Mouse (Mus musculus) midbrain, embryonic 10.5 days (tissue): ENCODE measurements around the gene Phlda2. TPM values are rescaled to one million over a fixed set of nuclear protein-coding genes. Genes with fewer than 3 reads are reported as not detected.

Experiments used
- DNase-seq: peaks from one replicate; pipeline ENCODE4 v3.0.0-alpha.2; 2017; ENCODE audit warnings: low spot score
- H3K27ac ChIP-seq: fragments of 300-500 bp; sonication (generic); replicated peaks from 2 replicates; pipeline ENCODE4 v1.5.1; 2016; ENCODE audit warnings: mild to moderate bottlenecking
- H3K27me3 ChIP-seq: fragments of 300-500 bp; sonication (generic); 2 replicates; pipeline ENCODE4 v1.6.1; 2016; ENCODE audit warnings: low read depth, mild to moderate bottlenecking; ENCODE audit not compliant: poor library complexity, severe bottlenecking
- H3K36me3 ChIP-seq: fragments of 300-500 bp; sonication (generic); 2 replicates; pipeline ENCODE4 v1.6.1; 2016; ENCODE audit warnings: mild to moderate bottlenecking, moderate library complexity
- H3K4me1 ChIP-seq: fragments of 300-500 bp; sonication (generic); 2 replicates; pipeline ENCODE4 v1.6.1; 2016
- H3K4me3 ChIP-seq: fragments of 300-500 bp; sonication (generic); 2 replicates; pipeline ENCODE4 v1.5.1; 2016; ENCODE audit warnings: mild to moderate bottlenecking, moderate library complexity
- H3K9me3 ChIP-seq: fragments of 300-500 bp; sonication (generic); replicated peaks from 2 replicates; pipeline ENCODE4 v1.6.1; 2016; ENCODE audit warnings: mild to moderate bottlenecking
- WGBS: fragments of 180-500 bp; shearing (Covaris S2); methylation state at CpG from one replicate; pipeline ENCODE4 v1.1.7; 2016; 5-methylcytosine and 5-hydroxymethylcytosine counted together
- polyA plus RNA-seq: library from polyadenylated mRNA; unstranded; fragments of >200 nt; fragmentation: Nextera tagmentation; extraction: Ambion mirVana; gene quantifications from 2 replicates; pipeline ENCODE4 v1.2.1, GENCODE M21; 2016

The Phlda2 gene
- polyA plus RNA-seq, 1 experiment from 2014 or later: 0.96 TPM

- Histone ChIP-seq H3K27ac (no peak overlapping the region), H3K27me3 (no peaks in the 10 kb centered on the region), H3K4me1 (no peaks in the 10 kb centered on the region), H3K36me3 (peaks cover 75% of the 10 kb centered on the region), H3K9me3 (no peaks in the 10 kb centered on the region), H3K4me3 (no peak overlapping the region)
- WGBS: 96% methylated on average over 4 of the region's 4 CpGs
- no peak for DNase-seq
Measured at GRCm38 (mm10) chr7:143514416-143514768, 11.4 kb upstream of the Phlda2 start.

DNA sequence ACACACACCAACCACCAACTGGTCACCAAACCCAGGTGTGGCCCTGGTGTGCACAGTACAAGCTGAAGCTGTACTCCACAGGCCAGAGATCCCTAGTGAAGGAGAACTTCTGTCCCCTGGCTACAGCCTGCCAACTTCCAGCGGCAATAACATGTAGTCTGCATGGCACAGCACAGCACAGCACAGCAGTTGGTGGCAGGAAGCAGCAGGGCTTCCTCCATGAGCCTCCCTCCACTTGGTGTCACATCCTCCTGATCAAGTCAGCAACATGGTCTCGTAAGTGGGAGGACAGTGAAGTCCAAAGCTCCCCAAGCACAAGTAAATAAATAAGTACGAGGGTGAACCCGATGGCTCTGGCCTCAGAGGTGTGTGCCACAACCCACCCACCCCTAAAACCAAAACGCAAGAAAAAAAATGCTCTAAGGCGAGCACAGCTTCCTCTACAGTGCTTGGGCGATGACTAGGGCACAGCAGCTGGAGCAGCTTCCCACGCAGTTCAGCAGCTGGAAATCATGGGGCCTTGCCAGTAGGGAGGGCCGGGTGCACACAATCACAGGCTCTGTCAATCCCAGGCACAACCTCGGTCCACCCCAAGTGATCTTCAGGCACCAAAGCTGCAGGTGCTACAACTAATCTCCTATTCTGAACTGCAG lies 10.9 kb upstream of the Phlda2 start:
- no peak for DNase-seq
- no peaks in the 10 kb centered on the region for H3K9me3 ChIP-seq
- H3K27me3 ChIP-seq: no peaks in the 10 kb centered on the region
- H3K36me3 ChIP-seq: peaks cover 70% of the 10 kb centered on the region
- 93% methylated on average over 10 of the region's 10 CpGs for WGBS
- no peaks in the 10 kb centered on the region for H3K4me1 ChIP-seq
- H3K27ac ChIP-seq: no peak overlapping the region
- H3K4me3 ChIP-seq: no peak overlapping the region

DNA sequence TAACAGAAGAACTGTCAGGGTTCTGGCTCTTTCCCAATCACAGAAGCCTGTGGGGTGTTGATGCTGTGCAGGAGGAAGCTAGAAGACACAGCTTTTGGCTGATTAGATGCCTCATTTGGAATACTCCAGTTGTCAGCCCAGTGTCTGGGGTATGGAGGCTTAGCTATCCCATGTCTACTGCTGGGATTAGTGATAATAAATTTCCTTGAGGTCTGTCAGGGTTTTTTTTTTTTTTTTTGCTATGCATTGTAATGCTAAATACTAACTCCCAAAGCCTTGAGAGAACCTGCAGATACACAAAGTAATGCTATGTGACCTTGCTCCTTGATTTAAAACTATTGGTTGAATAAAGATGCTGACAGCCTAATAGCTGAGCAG lies 8.4 kb upstream of the Phlda2 start:
- H3K36me3 ChIP-seq: peaks cover 45% of the 10 kb centered on the region
- no peak for DNase-seq

GRCm38 (mm10) chr7:143510593-143511334 lies 7.8 kb upstream of the Phlda2 start:
- H3K27ac ChIP-seq: no peak overlapping the region; the same call in 1 of the 2 replicates
- DNase-seq: no peak
- 90% methylated on average over 3 of the region's 3 CpGs for WGBS
- no peaks in the 10 kb centered on the region for H3K27me3 ChIP-seq
- peaks cover 39% of the 10 kb centered on the region for H3K36me3 ChIP-seq
- H3K4me1 ChIP-seq: no peaks in the 10 kb centered on the region
- H3K4me3 ChIP-seq: no peak overlapping the region
- H3K9me3 ChIP-seq: no peaks in the 10 kb centered on the region

More for the DNA sequence above, 8.4 kb upstream of the Phlda2 start:
- H3K27ac ChIP-seq: no peak overlapping the region; the same call in 1 of the 2 replicates
- no peaks in the 10 kb centered on the region for H3K4me1 ChIP-seq
- no peak overlapping the region for H3K4me3 ChIP-seq
- H3K27me3 ChIP-seq: no peaks in the 10 kb centered on the region
- H3K9me3 ChIP-seq: no peaks in the 10 kb centered on the region

DNA sequence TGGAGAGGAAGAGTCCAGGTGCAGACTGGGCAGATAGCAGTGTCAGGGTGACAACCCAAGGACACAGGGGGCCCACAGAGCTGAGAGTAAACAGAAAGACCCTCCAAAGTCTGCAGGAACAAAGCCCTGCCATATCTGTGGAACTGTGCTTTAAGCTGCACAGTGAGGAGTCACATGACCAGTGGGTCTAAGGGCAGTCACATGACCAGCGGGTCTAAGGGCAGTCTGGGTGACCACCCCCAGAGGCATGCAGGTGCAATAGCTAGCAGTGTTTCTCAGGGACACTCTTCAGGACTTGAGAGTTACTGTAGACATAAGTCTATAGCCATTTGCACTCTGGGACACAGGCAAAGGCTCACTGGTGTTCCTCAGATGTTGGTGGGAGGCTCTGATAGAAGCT lies 6.6 kb upstream of the Phlda2 start:
- H3K27ac ChIP-seq: no peak overlapping the region
- 73% methylated on average over 1 of the region's 1 CpGs for WGBS
- no peak overlapping the region for H3K4me3 ChIP-seq
- H3K9me3 ChIP-seq: no peaks in the 10 kb centered on the region
- no peak for DNase-seq
- peaks cover 9% of the 10 kb centered on the region for H3K27me3 ChIP-seq
- peaks cover 27% of the 10 kb centered on the region for H3K36me3 ChIP-seq
- H3K4me1 ChIP-seq: no peaks in the 10 kb centered on the region

- no peak overlapping the region for H3K27ac ChIP-seq
- no peak overlapping the region for H3K4me3 ChIP-seq
- 24% methylated on average over 7 of the region's 7 CpGs for WGBS
- no peaks in the 10 kb centered on the region for H3K36me3 ChIP-seq
- peaks cover 12% of the 10 kb centered on the region for H3K4me1 ChIP-seq
- H3K27me3 ChIP-seq: peaks cover 37% of the 10 kb centered on the region
- peak; percentile 47 for DNase-seq
- no peaks in the 10 kb centered on the region for H3K9me3 ChIP-seq
Measured at GRCm38 (mm10) chr7:143506675-143507074, 3.7 kb upstream of the Phlda2 start.

DNA sequence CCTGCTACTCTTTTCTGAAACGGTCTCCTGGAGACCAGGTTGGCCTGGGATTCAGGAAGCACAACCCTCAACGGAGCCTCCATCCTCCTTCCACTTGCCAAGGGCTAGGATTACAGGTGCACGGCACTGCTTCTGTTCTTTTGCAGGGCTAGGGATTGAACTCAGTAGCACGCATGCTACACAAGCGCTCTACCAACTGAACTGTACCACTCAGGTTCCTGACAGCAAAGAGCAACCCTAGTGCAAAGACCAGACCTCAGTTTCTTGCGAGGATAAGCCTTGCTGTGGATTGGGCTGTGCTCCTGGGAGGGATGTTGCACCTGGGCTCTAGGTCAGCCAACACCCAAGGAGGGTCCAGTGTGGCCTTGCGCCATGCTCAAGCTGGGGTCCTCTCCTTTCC lies 3.3 kb upstream of the Phlda2 start:
- WGBS: 65% methylated on average over 7 of the region's 7 CpGs
- Histone ChIP-seq H3K9me3 (no peaks in the 10 kb centered on the region), H3K4me1 (peaks cover 14% of the 10 kb centered on the region), H3K36me3 (no peaks in the 10 kb centered on the region), H3K27me3 (peaks cover 42% of the 10 kb centered on the region), H3K27ac (no peak overlapping the region), H3K4me3 (no peak overlapping the region)
- DNase-seq: no peak

- Histone ChIP-seq H3K4me3 (no peak overlapping the region), H3K36me3 (no peaks in the 10 kb centered on the region), H3K27ac (no peak overlapping the region), H3K4me1 (peaks cover 14% of the 10 kb centered on the region), H3K9me3 (no peaks in the 10 kb centered on the region), H3K27me3 (peaks cover 46% of the 10 kb centered on the region)
- 25% methylated on average over 11 of the region's 11 CpGs for WGBS
- peak; percentile 71 for DNase-seq
Measured at GRCm38 (mm10) chr7:143505823-143506222, 2.9 kb upstream of the Phlda2 start.

- peaks cover 50% of the 10 kb centered on the region for H3K27me3 ChIP-seq
- H3K27ac ChIP-seq: no peak overlapping the region
- WGBS: 89% methylated on average over 2 of the region's 2 CpGs
Measured at GRCm38 (mm10) chr7:143505411-143505810, 2.5 kb upstream of the Phlda2 start.

GRCm38 (mm10) chr7:143503926-143504325 lies 976 bp upstream of the Phlda2 start:
- no peaks in the 10 kb centered on the region for H3K36me3 ChIP-seq
- DNase-seq: no peak
- H3K4me3 ChIP-seq: no peak overlapping the region
- peaks cover 14% of the 10 kb centered on the region for H3K4me1 ChIP-seq
- H3K9me3 ChIP-seq: no peaks in the 10 kb centered on the region
- WGBS: 86% methylated on average over 6 of the region's 6 CpGs
- H3K27ac ChIP-seq: no peak overlapping the region
- H3K27me3 ChIP-seq: peaks cover 65% of the 10 kb centered on the region

More at GRCm38 (mm10) chr7:143505411-143505810, 2.5 kb upstream of the Phlda2 start:
- Histone ChIP-seq H3K4me1 (peaks cover 14% of the 10 kb centered on the region), H3K9me3 (no peaks in the 10 kb centered on the region), H3K36me3 (no peaks in the 10 kb centered on the region), H3K4me3 (no peak overlapping the region)
- DNase-seq: no peak

DNA sequence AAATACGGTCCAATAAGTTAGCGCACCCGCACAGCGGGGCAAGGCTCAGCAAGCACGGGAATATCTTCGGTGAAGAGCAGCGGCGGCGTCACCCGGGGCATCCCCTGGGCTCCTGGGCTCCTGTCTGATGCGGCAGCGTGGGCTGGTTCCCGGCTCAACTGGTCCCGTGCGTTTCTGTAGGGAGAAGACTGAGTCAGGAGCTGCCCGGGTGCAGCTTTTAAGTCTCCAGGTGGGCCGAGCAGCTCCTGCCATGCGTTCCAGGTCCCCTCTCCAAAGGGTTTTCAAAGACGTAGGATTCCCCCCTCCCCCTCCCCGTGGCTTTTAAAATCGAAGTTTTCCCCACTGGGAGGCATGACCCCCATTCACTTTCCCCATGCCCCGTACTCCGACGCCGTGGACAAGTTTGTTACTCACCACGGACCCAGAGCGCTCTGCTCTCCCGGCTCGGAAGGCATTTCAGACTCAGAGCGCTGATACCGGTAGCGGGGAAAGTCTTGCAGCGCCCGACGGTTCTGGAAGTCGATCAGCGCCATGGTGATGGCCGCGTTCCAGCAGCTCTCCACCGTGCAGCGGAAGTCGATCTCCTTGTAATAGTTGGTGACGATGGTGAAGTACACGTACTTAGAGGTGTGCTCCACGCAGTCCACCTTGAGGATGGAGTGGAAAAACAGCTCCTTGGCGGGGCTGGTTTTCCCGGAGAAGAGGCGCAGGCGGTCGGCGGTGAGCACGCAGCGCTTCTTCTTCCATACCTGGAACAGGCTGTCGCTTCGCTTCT lies 1.1 kb downstream of the Phlda2 start:
- Histone ChIP-seq H3K27me3 (peaks cover 79% of the 10 kb centered on the region), H3K4me3 (peak overlapping the region; percentile 53), H3K36me3 (no peaks in the 10 kb centered on the region), H3K4me1 (peaks cover 14% of the 10 kb centered on the region), H3K27ac (no peak overlapping the region), H3K9me3 (no peaks in the 10 kb centered on the region)
- peak; percentile 21 for DNase-seq
- WGBS: 7% methylated on average over 55 of the region's 55 CpGs

DNA sequence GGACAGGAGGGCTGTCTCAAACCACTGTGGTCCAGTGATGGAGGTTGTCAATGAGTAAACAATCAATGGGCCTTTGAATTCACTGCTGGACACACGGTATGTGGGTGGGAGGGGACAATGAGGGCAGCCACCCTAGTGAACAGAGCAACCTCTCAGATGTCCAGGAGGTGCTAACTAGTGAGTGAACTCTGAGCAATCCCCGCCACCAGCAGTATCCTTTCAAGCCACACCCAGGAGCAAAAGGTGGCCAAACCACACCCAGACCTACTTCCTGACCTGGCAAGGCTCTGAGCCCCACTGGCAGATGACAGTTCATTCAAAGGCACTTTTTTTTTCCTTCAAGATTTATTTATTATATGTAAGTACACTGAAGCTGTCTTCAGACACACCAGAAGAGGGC lies 2.0 kb downstream of the Phlda2 start:
- Histone ChIP-seq H3K27me3 (peaks cover 79% of the 10 kb centered on the region), H3K36me3 (no peaks in the 10 kb centered on the region), H3K27ac (no peak overlapping the region), H3K9me3 (no peaks in the 10 kb centered on the region), H3K4me1 (peaks cover 14% of the 10 kb centered on the region), H3K4me3 (no peak overlapping the region)
- no peak for DNase-seq
- WGBS: 61% methylated on average over 2 of the region's 2 CpGs

GRCm38 (mm10) chr7:143498584-143498983 lies 4.4 kb downstream of the Phlda2 start:
- H3K4me3 ChIP-seq: no peak overlapping the region
- H3K4me1 ChIP-seq: peaks cover 14% of the 10 kb centered on the region
- DNase-seq: no peak
- no peak overlapping the region for H3K27ac ChIP-seq
- no peaks in the 10 kb centered on the region for H3K36me3 ChIP-seq
- WGBS: 89% methylated on average over 4 of the region's 4 CpGs
- H3K9me3 ChIP-seq: no peaks in the 10 kb centered on the region
- H3K27me3 ChIP-seq: peaks cover 60% of the 10 kb centered on the region
